ENCODE assay signal across 7 mouse cellular contexts in genomic region chr6:124806446-124807140, GRCm38 (mm10). TPM values are rescaled to one million over a fixed set of nuclear protein-coding genes. Genes with fewer than 3 reads are reported as not detected.
DNase-seq lines count a peak whose midpoint lies in the region; ATAC-seq and TF ChIP-seq lines count a peak whose summit lies in the region.

No protein-coding gene starts in this region.

- no peak for ATAC-seq in neural tube, embryonic 15.5 days (ENCODE audit: low FRiP score)

- no peak overlapping the region for H3K9ac ChIP-seq in neural tube, embryonic 15.5 days (replicated peaks)

- H3K4me3 ChIP-seq in layer of hippocampus, adult 2 months: peak overlapping the region; percentile 62
- H3K4me3 ChIP-seq in forebrain, embryonic 10.5 days: peak overlapping the region; percentile 50
- peak overlapping the region; percentile 59 for H3K4me3 ChIP-seq in limb, embryonic 10.5 days
- peak overlapping the region; percentile 47 for H3K4me3 ChIP-seq in neural tube, embryonic 15.5 days (replicated peaks)

- TF ChIP-seq CTCF in layer of hippocampus, adult 2 months (conservative IDR thresholded peaks at IDR 0.05): no peak

- peaks cover 65% of the 10 kb centered on the region for H3K4me1 ChIP-seq in forebrain, embryonic 10.5 days
- peaks cover 41% of the 10 kb centered on the region for H3K4me1 ChIP-seq in limb, embryonic 10.5 days
- H3K4me1 ChIP-seq in neural tube, embryonic 15.5 days: peaks cover 41% of the 10 kb centered on the region

- peak overlapping the region; percentile 72 for H3K4me2 ChIP-seq in neural tube, embryonic 15.5 days

- DNase-seq in layer of hippocampus, adult 2 months (ENCODE audit: low spot score in 2 of 2): no peak
- DNase-seq in layer of hippocampus, adult 9-10 months (ENCODE audit: low spot score): no peak
- DNase-seq in forebrain, embryonic 10.5 days (ENCODE audit: extremely low spot score, low spot score): no peak
- no peak for DNase-seq in limb, embryonic 10.5 days (ENCODE audit: low spot score)
- DNase-seq in adrenal gland, postnatal 25 days: no peak
- no peak for DNase-seq in T-cell, adult 2 months (ENCODE audit: low spot score)

- peaks cover 3% of the 10 kb centered on the region; the same call in 1 of the 2 replicates for H3K9me3 ChIP-seq in forebrain, embryonic 10.5 days
- no peaks in the 10 kb centered on the region for H3K9me3 ChIP-seq in limb, embryonic 10.5 days (replicated peaks)
- H3K9me3 ChIP-seq in neural tube, embryonic 15.5 days (replicated peaks): no peaks in the 10 kb centered on the region

- no peaks in the 10 kb centered on the region for H3K27me3 ChIP-seq in forebrain, embryonic 10.5 days (ENCODE audit: poor library complexity, severe bottlenecking)
- no peaks in the 10 kb centered on the region for H3K27me3 ChIP-seq in limb, embryonic 10.5 days (ENCODE audit: low read depth, poor library complexity, severe bottlenecking)
- no peaks in the 10 kb centered on the region; the same call in 1 of the 2 replicates for H3K27me3 ChIP-seq in neural tube, embryonic 15.5 days (replicated peaks)

- 74% methylated on average over 7 of the region's 7 CpGs for WGBS in forebrain, embryonic 10.5 days
- 78% methylated on average over 7 of the region's 7 CpGs for WGBS in limb, embryonic 10.5 days
- 75% methylated on average over 7 of the region's 7 CpGs for WGBS in neural tube, embryonic 15.5 days

- peaks cover 20% of the 10 kb centered on the region for H3K36me3 ChIP-seq in forebrain, embryonic 10.5 days (replicated peaks)
- H3K36me3 ChIP-seq in limb, embryonic 10.5 days: peaks cover 18% of the 10 kb centered on the region
- peaks cover 10% of the 10 kb centered on the region; the same call in 1 of the 2 replicates for H3K36me3 ChIP-seq in neural tube, embryonic 15.5 days

- peak overlapping the region; percentile 92 for H3K27ac ChIP-seq in layer of hippocampus, adult 2 months
- H3K27ac ChIP-seq in forebrain, embryonic 10.5 days: peak overlapping the region; percentile 88
- H3K27ac ChIP-seq in limb, embryonic 10.5 days: peak overlapping the region; percentile 88
- H3K27ac ChIP-seq in neural tube, embryonic 15.5 days (replicated peaks): peak overlapping the region; percentile 89

RNA-seq across cellular contexts. Expression of gene Spsb2, which starts 1.9 kb away (rescaled TPM):
- 1 to 10 TPM; 3.4 to 4.6 TPM for total RNA-seq in layer of hippocampus, adult 2 months (2021)
- polyA plus RNA-seq in forebrain, embryonic 10.5 days (2016; fragmentation: Nextera tagmentation; extraction: Ambion mirVana): 7.4 and 8.9 TPM in 2 replicates
- 4.7 and 6.9 TPM in 2 replicates for polyA plus RNA-seq in limb, embryonic 10.5 days (2016; fragmentation: Nextera tagmentation; extraction: Ambion mirVana)
- 7.9 and 9.2 TPM in 2 replicates for polyA plus RNA-seq in neural tube, embryonic 15.5 days (2015; fragmentation: Nextera tagmentation; extraction: Ambion mirVana)
- total RNA-seq in adrenal gland, postnatal 25 days (2021): 21.7 and 32.2 TPM in 2 replicates

RNA-seq across cellular contexts. Expression of gene Tpi1, which starts 7.5 kb away (rescaled TPM):
- 100 to 1,000 TPM; 713 to 768 TPM for total RNA-seq in layer of hippocampus, adult 2 months (2021)
- 1,048 and 1,068 TPM in 2 replicates for polyA plus RNA-seq in forebrain, embryonic 10.5 days (2016; fragmentation: Nextera tagmentation; extraction: Ambion mirVana)
- polyA plus RNA-seq in limb, embryonic 10.5 days (2016; fragmentation: Nextera tagmentation; extraction: Ambion mirVana): 831 and 927 TPM in 2 replicates
- 481 and 545 TPM in 2 replicates for polyA plus RNA-seq in neural tube, embryonic 15.5 days (2015; fragmentation: Nextera tagmentation; extraction: Ambion mirVana)
- total RNA-seq in adrenal gland, postnatal 25 days (2021): 382 and 387 TPM in 2 replicates

RNA-seq across cellular contexts. Expression of gene Usp5, which starts 22.7 kb away (rescaled TPM):
- 100 to 1,000 TPM; 185 to 198 TPM for total RNA-seq in layer of hippocampus, adult 2 months (2021)
- 214 and 215 TPM in 2 replicates for polyA plus RNA-seq in forebrain, embryonic 10.5 days (2016; fragmentation: Nextera tagmentation; extraction: Ambion mirVana)
- 200 and 209 TPM in 2 replicates for polyA plus RNA-seq in limb, embryonic 10.5 days (2016; fragmentation: Nextera tagmentation; extraction: Ambion mirVana)
- polyA plus RNA-seq in neural tube, embryonic 15.5 days (2015; fragmentation: Nextera tagmentation; extraction: Ambion mirVana): 190 and 199 TPM in 2 replicates
- 118 and 136 TPM in 2 replicates for total RNA-seq in adrenal gland, postnatal 25 days (2021)

RNA-seq across cellular contexts. Expression of gene Cdca3, which starts 22.8 kb away (rescaled TPM):
- total RNA-seq in layer of hippocampus, adult 2 months (2021): 1 to 10 TPM in 1 of 2 experiments, under 1 TPM in 1; 0.47 to 1.3 TPM
- 271 and 298 TPM in 2 replicates for polyA plus RNA-seq in forebrain, embryonic 10.5 days (2016; fragmentation: Nextera tagmentation; extraction: Ambion mirVana)
- 243 and 250 TPM in 2 replicates for polyA plus RNA-seq in limb, embryonic 10.5 days (2016; fragmentation: Nextera tagmentation; extraction: Ambion mirVana)
- 23.7 and 52.8 TPM in 2 replicates for polyA plus RNA-seq in neural tube, embryonic 15.5 days (2015; fragmentation: Nextera tagmentation; extraction: Ambion mirVana)
- total RNA-seq in adrenal gland, postnatal 25 days (2021): 10.5 and 11.7 TPM in 2 replicates

RNA-seq across cellular contexts. Expression of gene Lrrc23, which starts 27.1 kb away (rescaled TPM):
- total RNA-seq in layer of hippocampus, adult 2 months (2021): 1 to 10 TPM; 1.4 to 1.6 TPM
- polyA plus RNA-seq in forebrain, embryonic 10.5 days (2016; fragmentation: Nextera tagmentation; extraction: Ambion mirVana): 4.9 and 5.3 TPM in 2 replicates
- 0.35 and 0.68 TPM in 2 replicates for polyA plus RNA-seq in limb, embryonic 10.5 days (2016; fragmentation: Nextera tagmentation; extraction: Ambion mirVana)
- 1.5 and 1.7 TPM in 2 replicates for polyA plus RNA-seq in neural tube, embryonic 15.5 days (2015; fragmentation: Nextera tagmentation; extraction: Ambion mirVana)
- total RNA-seq in adrenal gland, postnatal 25 days (2021): 0.21 TPM in 1 of 2 replicates, not detected in the other
